Mouse (Mus musculus) erythroblast, embryonic 14.5 days (primary cell): ENCODE data around the gene Tamm41.

Experiments
- GATA1 ChIP-seq: IDR thresholded peaks from 2 replicates; pipeline ENCODE4 v1.6.1; 2012; ENCODE audit warnings: low read length, inconsistent platforms, mixed read lengths
- TAL1 ChIP-seq: IDR thresholded peaks from 3 replicates; pipeline ENCODE4 v1.6.1; 2012; ENCODE audit warnings: low read length, inconsistent platforms, mixed read lengths

DNA sequence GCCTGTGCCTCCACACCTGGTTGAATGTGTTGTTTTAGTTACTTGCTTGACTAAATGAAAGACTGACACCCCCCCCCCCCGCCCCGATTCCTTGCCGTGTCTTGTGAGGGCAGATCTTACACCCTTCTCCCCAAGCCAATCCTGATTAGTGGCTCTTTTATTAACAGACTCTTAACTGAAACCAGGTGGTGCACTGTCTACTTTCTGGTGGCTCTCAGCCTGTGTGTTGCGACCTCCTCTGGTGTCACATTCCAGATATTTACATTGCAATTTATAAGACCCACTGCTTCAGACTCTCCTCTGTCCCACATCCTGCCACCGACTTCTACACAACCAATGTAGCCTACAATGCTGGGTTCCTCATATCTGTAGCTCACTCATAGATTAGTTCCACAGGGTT lies 40.2 kb downstream of the Tamm41 start:
- no peak for TF ChIP-seq GATA1
- no peak for TF ChIP-seq TAL1
